17 mouse cellular contexts compared by ENCODE assay signal in genomic region chr2:24516946-24517345, GRCm38 (mm10). TPM values are rescaled to one million over a fixed set of nuclear protein-coding genes. Genes with fewer than 3 reads are reported as not detected.
"Had no signal": no experiment of that assay in that cellular context is flagged by ENCODE, and none has a peak within 500 bp of the region (broad histone marks: within the 10 kb centered on the region; RNA-seq: fewer than 3 reads in every experiment).

No protein-coding gene starts in this region.

- H3K4me3 ChIP-seq: limb, embryonic 15.5 days; liver, embryonic 12.5 days; lung, embryonic 15.5 days; midbrain, embryonic 13.5 days; neural tube, embryonic 15.5 days; stomach, embryonic 15.5 days had no signal

- ATAC-seq: liver, embryonic 12.5 days; midbrain, embryonic 13.5 days had no signal

- H3K9me3 ChIP-seq: limb, embryonic 15.5 days; liver, embryonic 12.5 days; lung, embryonic 15.5 days; midbrain, embryonic 13.5 days; neural tube, embryonic 15.5 days; stomach, embryonic 15.5 days had no signal

- H3K27me3 ChIP-seq: limb, embryonic 15.5 days; lung, embryonic 15.5 days; neural tube, embryonic 15.5 days; stomach, embryonic 15.5 days had no signal

- H3K9ac ChIP-seq: limb, embryonic 15.5 days; liver, embryonic 12.5 days; lung, embryonic 15.5 days; midbrain, embryonic 13.5 days; neural tube, embryonic 15.5 days; stomach, embryonic 15.5 days had no signal

- H3K27ac ChIP-seq: limb, embryonic 15.5 days; liver, embryonic 12.5 days; lung, embryonic 15.5 days; midbrain, embryonic 13.5 days; neural tube, embryonic 15.5 days; stomach, embryonic 15.5 days had no signal

- DNase-seq: kidney, adult 8-10 months; kidney, postnatal 36 days; layer of hippocampus, adult 9-11 months; layer of hippocampus, postnatal 36 days; lung, postnatal 14 days; retina, postnatal 1 day; right cerebral cortex, postnatal 14 days; thymus, adult 2 months; thymus, postnatal 25 days had no signal

- H3K4me1 ChIP-seq: liver, embryonic 12.5 days; lung, embryonic 15.5 days had no signal

- H3K36me3 ChIP-seq: limb, embryonic 15.5 days; liver, embryonic 12.5 days; lung, embryonic 15.5 days; midbrain, embryonic 13.5 days; neural tube, embryonic 15.5 days; stomach, embryonic 15.5 days had no signal

- H3K4me2 ChIP-seq: limb, embryonic 15.5 days; liver, embryonic 12.5 days; lung, embryonic 15.5 days; midbrain, embryonic 13.5 days; neural tube, embryonic 15.5 days; stomach, embryonic 15.5 days had no signal

RNA-seq across cellular contexts. Expression of gene Pax8, which starts 41.5 kb away (rescaled TPM):
- polyA plus RNA-seq: limb, embryonic 11.5 days; liver, embryonic 12.5 days; spleen, adult 2 months had no signal
